Mouse (Mus musculus) erythroblast, adult 5-6 weeks (primary cell): ENCODE measurements around the gene Rassf8. TPM values are rescaled to one million over a fixed set of nuclear protein-coding genes. Genes with fewer than 3 reads are reported as not detected.

Experiments used
- ATAC-seq: replicated peaks from 2 replicates; pipeline ENCODE4 v1.8.0; 2016; ENCODE audit warnings: moderate number of reproducible peaks, mild to moderate bottlenecking, moderate TSS enrichment, inconsistent platforms; ENCODE audit not compliant: poor library complexity, low FRiP score, severe bottlenecking
- total RNA-seq, 2 experiments: library from RNA; stranded (forward) in 1 of 2; stranded (reverse) in 1 of 2; fragments of 150-400 nt in 1 of 2; fragments of 200-764, 138-1000 nt in 1 of 2; gene quantifications; 2 replicates each; pipeline versions ENCODE4 v1.2.3 to v1.2.4; 2015 to 2017; ENCODE audit warnings: low replicate concordance in 2 of 2

Rassf8 gene
- total RNA-seq, 2 experiments from 2014 or later: 0.19 to 3.0 TPM

DNA sequence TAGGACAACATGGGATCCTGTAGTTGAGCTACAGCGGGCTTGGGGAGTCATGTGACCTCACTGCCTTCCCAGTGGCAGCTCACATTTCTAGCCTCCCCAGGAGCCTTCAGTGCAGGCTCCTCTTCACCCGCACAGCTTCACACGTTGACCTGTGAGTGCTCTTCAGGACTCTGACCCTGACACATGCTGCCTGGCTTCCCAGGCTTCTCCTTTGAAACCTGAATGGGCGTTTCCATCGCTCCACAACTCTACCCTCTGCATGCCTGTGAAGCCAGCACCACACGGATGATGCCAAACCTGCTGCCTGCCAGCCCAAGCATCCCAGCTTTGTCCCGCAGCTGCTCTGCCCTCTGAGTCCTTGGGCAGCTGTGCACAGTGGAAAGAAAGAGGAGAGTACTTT is 63.0 kb downstream of the Rassf8 start:
- no peak for ATAC-seq

DNA sequence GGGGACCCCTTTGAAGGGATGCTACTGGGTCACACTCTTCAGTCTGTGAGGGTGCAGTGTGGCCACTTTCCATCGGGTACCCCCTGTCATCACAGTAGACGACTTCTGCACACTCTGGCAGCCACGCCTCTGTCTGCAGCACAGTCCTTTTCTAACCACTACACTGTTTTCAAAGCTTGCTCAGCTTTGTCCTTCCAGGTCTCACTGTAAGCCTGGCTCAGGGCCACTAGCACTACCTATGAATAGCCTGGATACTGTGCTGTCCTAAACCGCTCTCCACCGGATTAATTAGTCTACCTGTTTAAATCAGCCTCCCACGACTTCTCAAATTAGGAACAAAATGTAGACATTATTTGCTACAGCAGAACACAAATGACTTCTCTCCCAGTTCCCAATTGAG is 63.5 kb downstream of the Rassf8 start:
- ATAC-seq: no peak

DNA sequence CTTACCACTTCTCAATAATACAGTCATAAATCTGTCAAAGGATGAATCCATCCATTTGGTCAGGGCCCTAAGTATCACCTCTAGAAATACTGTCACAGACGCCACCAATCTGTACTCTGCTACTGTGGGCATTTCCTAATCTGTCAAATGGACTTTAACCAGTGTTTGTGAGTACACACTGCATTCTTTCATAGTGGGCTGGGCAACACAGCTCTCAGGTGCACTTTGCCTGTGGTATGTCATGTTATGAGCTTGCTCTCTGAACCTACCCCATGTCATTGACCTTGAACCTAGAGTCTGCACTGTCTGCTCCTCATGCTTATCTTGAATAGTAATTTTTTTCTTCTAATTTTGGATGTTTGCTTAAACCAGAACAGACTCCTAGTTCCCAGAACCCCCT is 64.6 kb downstream of the Rassf8 start:
- ATAC-seq: no peak

DNA sequence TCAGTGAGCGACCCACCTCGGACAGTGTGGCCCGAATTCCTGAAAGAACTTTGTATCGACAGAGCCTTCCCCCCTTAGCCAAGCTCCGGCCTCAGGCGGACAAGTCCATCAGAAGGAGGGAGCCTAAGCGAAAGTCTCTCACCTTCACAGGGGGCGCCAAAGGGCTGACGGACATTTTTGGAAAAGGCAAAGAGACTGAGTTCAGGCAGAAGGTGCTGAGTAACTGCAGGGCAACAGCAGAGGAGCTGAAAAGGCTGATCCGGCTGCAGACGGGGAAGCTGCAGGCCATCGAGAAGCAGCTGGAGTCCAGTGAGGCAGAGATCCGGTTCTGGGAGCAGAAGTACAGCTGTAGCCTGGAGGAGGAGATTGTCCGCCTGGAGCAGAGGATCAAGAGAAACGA is 68.7 kb downstream of the Rassf8 start:
- ATAC-seq: no peak

DNA sequence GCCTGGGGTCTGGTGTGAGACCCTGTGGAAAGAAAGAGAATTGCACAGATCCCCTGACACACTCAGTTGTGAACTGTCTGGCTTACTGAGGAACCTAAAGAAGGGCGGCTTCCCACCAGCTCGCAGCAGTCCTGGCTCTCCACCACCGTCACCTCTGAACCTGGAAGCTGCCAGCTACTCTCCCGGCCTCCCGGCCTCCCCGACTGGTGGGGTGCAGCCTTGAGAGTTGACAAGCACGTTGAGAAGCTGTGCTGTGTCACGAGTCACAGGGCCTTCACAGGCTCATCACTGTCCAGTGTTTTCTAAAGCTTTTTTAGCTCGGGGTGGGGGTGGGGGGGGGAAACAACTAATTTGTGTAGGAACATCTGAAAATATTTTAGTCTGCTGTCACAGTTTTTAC is 72.6 kb downstream of the Rassf8 start:
- no peak for ATAC-seq

DNA sequence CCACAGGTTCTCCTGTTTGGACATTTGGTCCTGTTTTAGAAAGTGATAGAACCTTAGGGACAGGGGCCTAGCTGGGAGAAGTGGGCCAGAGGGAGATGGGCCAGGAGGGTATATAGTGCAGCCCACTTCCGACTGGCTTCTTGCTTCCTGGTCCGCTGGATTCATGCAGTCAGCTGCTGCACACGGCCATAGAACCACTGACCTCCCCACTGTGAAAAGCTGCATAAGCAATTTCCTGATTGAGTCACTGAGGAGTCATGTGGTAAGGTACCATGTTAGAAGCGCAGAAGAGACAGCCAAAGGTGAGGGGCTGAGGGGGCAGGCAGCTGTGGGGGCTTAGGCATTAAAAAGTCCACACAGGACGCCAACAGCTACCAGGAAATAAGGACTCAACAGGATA is 75.7 kb downstream of the Rassf8 start:
- ATAC-seq: no peak

- ATAC-seq: no peak
Observed at GRCm38 (mm10) chr6:145823103-145823502, 76.6 kb downstream of the Rassf8 start.

DNA sequence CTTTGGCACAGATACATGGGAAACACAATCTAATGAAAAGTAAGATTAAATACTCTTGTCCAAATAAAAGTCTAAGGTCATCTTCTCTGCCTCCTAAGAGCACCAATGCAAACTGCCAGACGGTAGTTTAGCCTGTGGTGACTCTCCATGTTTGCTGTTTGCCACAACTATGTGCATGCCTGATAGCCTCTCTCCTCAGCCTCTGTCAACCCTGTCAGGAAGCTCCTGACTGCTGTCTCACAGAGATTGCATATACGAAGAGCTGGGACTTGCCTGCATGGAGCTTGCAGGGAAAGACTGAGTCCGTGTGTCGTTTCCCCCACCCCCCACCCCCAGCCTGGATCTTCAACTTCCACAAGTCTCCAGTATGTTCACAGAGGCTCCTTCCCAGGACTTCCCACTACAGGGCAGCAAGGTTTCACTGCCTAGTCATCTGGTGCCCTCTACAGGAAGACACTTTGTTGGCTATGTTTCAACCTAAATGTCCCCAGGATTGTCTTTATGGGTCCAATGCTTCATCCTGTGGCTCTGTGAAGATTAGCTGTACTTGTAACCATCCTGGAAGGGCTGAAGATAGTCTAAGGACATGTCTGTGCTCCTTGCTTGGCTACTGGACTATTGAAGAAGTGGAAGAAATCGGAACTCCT is 77.2 kb downstream of the Rassf8 start:
- ATAC-seq: no peak

- no peak for ATAC-seq
Observed at GRCm38 (mm10) chr6:145826305-145826704, 79.8 kb downstream of the Rassf8 start.

- no peak for ATAC-seq
Observed at GRCm38 (mm10) chr6:145829062-145829835, 82.7 kb downstream of the Rassf8 start.

DNA sequence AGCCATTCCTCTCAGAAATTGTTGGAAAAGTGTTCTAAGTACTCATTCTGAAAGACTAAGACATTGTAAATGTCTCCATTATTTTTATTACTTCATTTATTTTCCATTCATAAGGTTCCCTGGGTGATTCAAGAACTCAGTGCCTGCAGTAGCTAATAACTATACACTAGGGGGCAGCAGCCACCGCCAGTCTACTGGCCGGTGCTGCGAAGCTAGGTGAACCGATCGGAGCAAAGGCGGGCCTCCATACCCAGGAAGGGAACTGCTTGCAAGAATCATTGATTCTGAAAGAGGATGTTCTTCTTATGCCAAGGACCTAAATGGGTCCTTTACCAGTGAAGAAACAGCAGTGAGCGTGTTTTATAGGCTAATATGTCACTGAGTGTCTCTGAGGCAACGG is 83.6 kb downstream of the Rassf8 start:
- peak; percentile 80 for ATAC-seq

DNA sequence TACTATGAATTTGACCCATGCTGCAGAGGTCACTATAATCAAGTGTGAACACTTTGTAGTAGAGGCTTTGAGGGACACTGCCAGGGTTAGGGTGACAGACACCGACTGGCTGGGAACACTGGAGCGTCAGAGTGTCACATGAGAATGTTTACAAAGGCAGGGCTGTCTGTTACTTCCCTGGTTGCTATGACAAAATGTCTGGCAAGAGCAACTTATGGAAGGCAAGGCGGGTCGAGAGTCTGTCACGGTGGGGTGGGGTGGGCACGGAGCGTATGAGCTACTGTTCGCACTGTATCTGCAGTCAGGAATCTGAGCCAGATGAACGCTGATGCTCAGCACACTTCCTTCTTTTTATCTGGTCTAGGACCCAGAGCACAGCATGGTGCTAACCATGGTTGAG is 84.1 kb downstream of the Rassf8 start:
- no peak for ATAC-seq

DNA sequence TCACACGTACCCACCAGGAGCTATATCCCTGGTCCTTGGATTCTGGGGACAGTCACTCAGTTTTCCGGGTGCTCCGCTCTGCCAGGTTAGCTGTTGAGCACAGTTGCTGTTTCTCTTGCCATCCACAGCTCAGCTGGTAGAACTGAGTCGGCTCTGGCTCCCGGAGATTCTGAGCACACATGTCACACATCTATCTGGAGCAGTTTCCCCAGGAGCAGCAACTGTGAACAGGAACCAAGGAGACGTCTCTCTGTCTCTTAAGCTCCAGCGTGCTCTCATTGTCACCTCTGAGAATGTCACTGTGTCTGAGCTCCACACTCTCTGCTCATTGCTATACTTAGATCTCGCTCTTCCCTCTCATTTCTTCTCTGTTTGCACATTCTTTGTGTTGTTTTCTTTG is 86.4 kb downstream of the Rassf8 start:
- no peak for ATAC-seq

- ATAC-seq: no peak
Observed at GRCm38 (mm10) chr6:145835359-145835758, 88.8 kb downstream of the Rassf8 start.

GRCm38 (mm10) chr6:145845611-145846010 is 99.1 kb downstream of the Rassf8 start:
- no peak for ATAC-seq

DNA sequence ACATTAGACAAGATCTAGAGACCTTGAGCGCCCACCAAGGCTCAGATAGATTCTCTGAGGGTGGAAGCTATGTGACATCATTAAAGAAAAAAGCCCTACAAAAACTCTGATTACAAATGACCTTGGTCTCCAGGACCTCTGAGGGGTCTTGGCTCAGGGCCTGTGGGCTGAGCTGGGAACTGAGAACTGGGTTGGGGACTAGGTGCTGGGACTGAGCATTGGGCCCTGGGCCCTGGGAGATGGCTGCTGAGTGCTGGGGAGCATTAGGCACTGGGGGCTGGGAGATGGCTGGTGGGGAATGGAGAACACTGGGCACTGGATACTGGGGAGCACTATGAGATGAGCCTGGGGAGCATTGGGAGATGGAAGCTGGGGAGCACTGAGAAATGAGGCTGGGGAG is 99.5 kb downstream of the Rassf8 start:
- no peak for ATAC-seq

GRCm38 (mm10) chr6:145846948-145847347 is 100.4 kb downstream of the Rassf8 start:
- ATAC-seq: no peak

DNA sequence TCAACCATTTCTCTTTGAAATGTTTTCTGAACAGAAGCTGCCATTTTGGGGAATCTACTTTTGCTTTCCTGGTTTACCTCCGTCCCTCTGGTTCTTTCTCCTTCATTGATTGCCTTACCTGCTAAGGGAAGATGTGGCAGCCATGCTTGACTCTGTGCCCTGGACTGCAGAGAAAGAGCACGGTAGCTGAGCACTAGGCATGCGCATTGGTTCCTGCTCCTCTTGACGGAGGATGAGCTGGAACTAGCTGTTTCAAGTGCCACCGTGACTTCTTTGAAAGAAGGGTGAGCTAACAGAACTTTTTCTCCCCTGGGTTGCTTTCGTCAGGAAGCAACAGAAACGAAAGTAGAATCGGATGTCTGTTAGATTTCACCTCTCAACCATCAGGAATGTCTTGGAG is 101.1 kb downstream of the Rassf8 start:
- no peak for ATAC-seq

- ATAC-seq: no peak
Observed at GRCm38 (mm10) chr6:145850789-145851188, 104.2 kb downstream of the Rassf8 start.

GRCm38 (mm10) chr6:145851956-145852355 is 105.4 kb downstream of the Rassf8 start:
- no peak for ATAC-seq

DNA sequence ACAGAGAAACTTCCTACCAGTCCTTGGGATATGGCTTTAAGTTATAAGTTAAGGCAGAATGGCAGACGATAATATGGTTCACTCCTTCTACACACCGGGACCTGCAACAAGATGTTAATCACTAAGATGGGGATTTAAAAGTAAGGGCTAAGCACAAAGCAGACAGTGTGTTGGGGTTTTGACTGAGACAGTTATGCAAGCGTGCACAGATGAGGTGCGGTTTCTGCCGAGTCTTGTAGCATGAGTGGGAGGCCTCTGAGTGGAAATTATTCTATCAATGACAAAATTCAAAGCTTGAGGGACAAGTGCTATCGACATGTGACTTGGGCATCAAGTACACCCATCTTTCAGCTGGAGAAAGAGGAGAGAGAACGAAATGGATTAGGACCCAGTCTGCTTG is 106.2 kb downstream of the Rassf8 start:
- ATAC-seq: no peak
